Comparison of ENCODE assay signal across 14 mouse cellular contexts in the genomic region with DNA sequence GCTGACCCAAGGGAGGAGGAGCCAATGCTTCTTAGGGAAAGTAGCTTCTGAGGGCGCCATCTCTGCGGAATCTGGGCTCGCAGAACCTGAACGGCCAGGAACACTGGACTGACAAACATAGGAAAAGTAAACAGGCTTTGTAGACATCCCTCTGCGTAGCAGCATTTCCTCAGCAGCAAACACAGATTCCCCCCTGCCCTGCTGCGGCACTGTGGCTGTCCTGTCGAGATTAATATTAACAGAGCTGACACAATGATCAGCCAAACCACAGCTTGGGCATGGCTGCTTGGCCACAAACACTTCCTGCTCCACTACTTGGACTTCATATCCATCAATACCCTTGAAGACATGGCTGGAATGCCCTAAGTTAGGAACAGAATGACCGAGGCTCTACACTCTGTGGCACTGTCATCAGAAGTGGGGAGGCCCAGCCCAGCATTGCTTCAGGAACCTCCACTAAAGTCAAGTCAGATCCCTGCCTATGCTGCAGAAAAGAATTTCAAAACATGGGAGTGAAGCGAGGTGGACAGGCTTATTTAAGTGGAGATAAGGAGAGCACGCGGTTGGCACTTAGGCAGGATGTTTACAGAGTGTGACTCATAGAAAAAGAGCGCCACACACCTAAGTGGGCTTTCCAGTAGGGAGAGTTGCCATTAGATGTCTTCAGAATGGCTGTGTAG. TPM values are rescaled to one million over a fixed set of nuclear protein-coding genes. Genes with fewer than 3 reads are reported as not detected.
DNase-seq lines count a peak whose midpoint lies in the region; ATAC-seq and TF ChIP-seq lines count a peak whose summit lies in the region.
"Had no signal": no experiment of that assay in that cellular context is flagged by ENCODE, and none has a peak within 500 bp of the region (broad histone marks: within the 10 kb centered on the region; RNA-seq: fewer than 3 reads in every experiment).

No protein-coding gene starts in this region.

- ATAC-seq in heart, embryonic 14.5 days (ENCODE audit: insufficient number of reproducible peaks, insufficient read depth, low FRiP score, low read depth): peak; percentile 58
- peak; percentile 79 for ATAC-seq in Patski
- ATAC-seq: CD4-positive, CD25-positive, alpha-beta regulatory T cell, adult 4 months had no signal

- CTCF ChIA-PET in Patski (lab: Charles Lee): interaction anchor here (1.2 to 1.8 kb wide), 4 partner anchors 13 to 32 kb away, joined by 3 to 5 read pairs (median 3); no protein-coding TSS in a partner anchor

- TF ChIP-seq CTCF in Patski (IDR thresholded peaks at IDR 0.05): no peak

- H3K4me2 ChIP-seq in heart, embryonic 14.5 days (ENCODE audit: low read length): no peak overlapping the region
- H3K4me2 ChIP-seq: neural tube, embryonic 13.5 days had no signal

- in situ Hi-C loops in Patski (cut with MboI; ENCODE audit: low pct_unique_long_range_greater_than_20kb): no loop called here

- H3K9ac ChIP-seq in heart, embryonic 14.5 days (ENCODE audit: low read length): no peak overlapping the region
- H3K9ac ChIP-seq: neural tube, embryonic 13.5 days had no signal

- no peaks in the 10 kb centered on the region for H3K36me3 ChIP-seq in heart, embryonic 14.5 days (ENCODE audit: control insufficient read depth, insufficient read depth, low read length)
- H3K36me3 ChIP-seq: midbrain, embryonic 10.5 days; neural tube, embryonic 13.5 days had no signal

- peak overlapping the region; percentile 47 to 73 for H3K27ac ChIP-seq in heart, embryonic 14.5 days (replicated peaks in 1 of 2; ENCODE audit: control insufficient read depth in 1 of 2, insufficient read depth in 1 of 2, low read depth in 2 of 2, low read length in 2 of 2)
- H3K27ac ChIP-seq: midbrain, embryonic 10.5 days; neural tube, embryonic 13.5 days had no signal

- no peak overlapping the region for H3K4me3 ChIP-seq in heart, embryonic 14.5 days (ENCODE audit: control insufficient read depth in 1 of 2, insufficient read depth in 1 of 2, low read depth in 1 of 2, low read length in 2 of 2)
- H3K4me3 ChIP-seq: midbrain, embryonic 10.5 days; neural tube, embryonic 13.5 days had no signal

- no peak for DNase-seq in heart, postnatal 36 days
- DNase-seq in Patski (ENCODE audit: low read depth, low spot score): peak; percentile 64
- DNase-seq in kidney, postnatal 10 days: peak; percentile 40
- peak; percentile 82 for DNase-seq in lung, postnatal 25 days (ENCODE audit: low spot score)
- DNase-seq in cerebellum, postnatal 36 days: no peak
- no peak for DNase-seq in spleen, postnatal 4 days (ENCODE audit: low spot score in 2 of 2)
- DNase-seq in layer of hippocampus, postnatal 25 days (ENCODE audit: extremely low spot score in 1 of 2, low spot score in 1 of 2): no peak
- DNase-seq: spleen, adult 18-20 months had no signal

- H3K27me3 ChIP-seq in heart, embryonic 14.5 days (ENCODE audit: control insufficient read depth, insufficient read depth, low read length): no peaks in the 10 kb centered on the region
- no peaks in the 10 kb centered on the region for H3K27me3 ChIP-seq in Patski
- H3K27me3 ChIP-seq: neural tube, embryonic 13.5 days had no signal

- POLR2A ChIA-PET in Patski (lab: Charles Lee): interaction anchor here (1.0 to 1.6 kb wide), 3 partner anchors 15 to 55 kb away, joined by 3 to 5 read pairs (median 5); no protein-coding TSS in a partner anchor

- WGBS in heart, embryonic 14.5 days: 43% methylated on average over 12 of the region's 12 CpGs

- H3K4me1 ChIP-seq in heart, embryonic 14.5 days (ENCODE audit: control insufficient read depth in 2 of 2, insufficient read depth in 2 of 2, low read length in 2 of 2): peaks cover 11 to 15% of the 10 kb centered on the region in 2 experiments
- H3K4me1 ChIP-seq: midbrain, embryonic 10.5 days; neural tube, embryonic 13.5 days had no signal

- 0 out of 2 replicates have a peak, but pooled peaks cover 4% of the 10 kb centered on the region for H3K9me3 ChIP-seq in heart, embryonic 14.5 days (ENCODE audit: control insufficient read depth, low read length)
- H3K9me3 ChIP-seq: midbrain, embryonic 10.5 days; neural tube, embryonic 13.5 days had no signal

- intact Hi-C loops in heart, postnatal 36 days (cut with DNase I): no loop called here

RNA-seq across cellular contexts. Expression of a gene that starts 11.3 kb away (rescaled TPM):
- not detected in 2 replicates for polyA plus RNA-seq in heart, embryonic 14.5 days (2014; fragmentation: Nextera tagmentation; extraction: Ambion mirVana)
- total RNA-seq in heart, postnatal 36 days (2021): not detected
- polyA plus RNA-seq in Patski (2021): 0.05 TPM
- not detected for total RNA-seq in layer of hippocampus, postnatal 25 days (2021)
- total RNA-seq: left cerebral cortex, adult 18-20 months had no signal
- polyA plus RNA-seq: CD4-positive, CD25-positive, alpha-beta regulatory T cell, adult 4 months; cortical plate, adult 2 months; midbrain, embryonic 10.5 days had no signal

RNA-seq across cellular contexts. Expression of a gene that starts 51.9 kb away (rescaled TPM):
- polyA plus RNA-seq in heart, embryonic 14.5 days (2014; fragmentation: Nextera tagmentation; extraction: Ambion mirVana): 32.4 and 32.8 TPM in 2 replicates
- 10 to 100 TPM; 14.7 to 16.6 TPM for total RNA-seq in heart, postnatal 36 days (2021)
- 64.7 TPM for polyA plus RNA-seq in Patski (2021)
- total RNA-seq in layer of hippocampus, postnatal 25 days (2021): 10 to 100 TPM; 31.4 to 36.4 TPM

RNA-seq across cellular contexts. Expression of a gene that starts 54.0 kb away (rescaled TPM):
- polyA plus RNA-seq in heart, embryonic 14.5 days (2014; fragmentation: Nextera tagmentation; extraction: Ambion mirVana): 13.7 and 13.8 TPM in 2 replicates
- total RNA-seq in heart, postnatal 36 days (2021): 10 to 100 TPM in 1 of 2 experiments, 1 to 10 TPM in 1; 9.8 to 11.3 TPM
- polyA plus RNA-seq in Patski (2021): 13.8 TPM
- 10 to 100 TPM; 13.1 to 15.8 TPM for total RNA-seq in layer of hippocampus, postnatal 25 days (2021)

RNA-seq across cellular contexts. Expression of a gene that starts 57.7 kb away (rescaled TPM):
- polyA plus RNA-seq in heart, embryonic 14.5 days (2014; fragmentation: Nextera tagmentation; extraction: Ambion mirVana): 8.9 and 12.0 TPM in 2 replicates
- 10 to 100 TPM in 1 of 2 experiments, 1 to 10 TPM in 1; 10.0 to 11.4 TPM for total RNA-seq in heart, postnatal 36 days (2021)
- 5.7 TPM for polyA plus RNA-seq in Patski (2021)
- total RNA-seq in layer of hippocampus, postnatal 25 days (2021): 1 to 10 TPM; 2.3 to 2.8 TPM
- polyA plus RNA-seq: CD4-positive, CD25-positive, alpha-beta regulatory T cell, adult 4 months had no signal

Comparison
In these comparisons a context has a peak if more than half of its experiments do, and no peak if none do; other contexts are left out.
1. DNase-seq: peak in Patski (single experiment), kidney, postnatal 10 days (single experiment) and lung, postnatal 25 days (single experiment); none in heart, postnatal 36 days (0 of 2), cerebellum, postnatal 36 days (0 of 2), spleen, postnatal 4 days (0 of 2) and layer of hippocampus, postnatal 25 days (0 of 2).